ENCODE assay signal across 11 mouse cellular contexts in genomic region chr8:117348718-117349394, GRCm38 (mm10).
DNase-seq lines count a peak whose midpoint lies in the region; ATAC-seq and TF ChIP-seq lines count a peak whose summit lies in the region.
"Had no signal": no experiment of that assay in that cellular context is flagged by ENCODE, and none has a peak within 500 bp of the region (broad histone marks: within the 10 kb centered on the region; RNA-seq: fewer than 3 reads in every experiment).

No protein-coding gene starts in this region.

- intact Hi-C loops in left cerebral cortex, adult 2 months (cut with DNase I) = no loop called here

- no peak for DNase-seq in forebrain, embryonic 10.5 days (ENCODE audit: extremely low spot score, low spot score)
- peak; percentile 57 for DNase-seq in brain, embryonic 14.5 days (ENCODE audit: low read depth)
- DNase-seq in midbrain, embryonic 10.5 days (ENCODE audit: low spot score) = no peak
- DNase-seq in Muller cell, postnatal 12 days (ENCODE audit: inconsistent ontology term) = no peak
- DNase-seq in left cerebral cortex, adult 2 months (ENCODE audit: extremely low spot score in 1 of 2, low spot score in 2 of 2) = no peak
- DNase-seq in layer of hippocampus, adult 8-10 months (ENCODE audit: low spot score in 2 of 2) = no peak
- DNase-seq: left cerebral cortex, postnatal 4 days; lung, postnatal 4 days had no signal

- no peak for TF ChIP-seq CTCF in brain, embryonic 14.5 days (IDR thresholded peaks at IDR 0.05; ENCODE audit: borderline replicate concordance, extremely low read depth, insufficient read depth, insufficient read length)
- no peak for TF ChIP-seq CTCF in left cerebral cortex, adult 2 months (IDR thresholded peaks at IDR 0.05)

- no peaks in the 10 kb centered on the region for H3K9me3 ChIP-seq in forebrain, embryonic 10.5 days
- no peaks in the 10 kb centered on the region for H3K9me3 ChIP-seq in forebrain, embryonic 16.5 days (ENCODE audit: control insufficient read depth, low read length)
- no peaks in the 10 kb centered on the region for H3K9me3 ChIP-seq in intestine, embryonic 15.5 days
- no peaks in the 10 kb centered on the region for H3K9me3 ChIP-seq in midbrain, embryonic 10.5 days (replicated peaks)
- H3K9me3 ChIP-seq: heart, embryonic 12.5 days had no signal

- no peak overlapping the region for H3K4me2 ChIP-seq in forebrain, embryonic 16.5 days (ENCODE audit: low read length)
- peak overlapping the region; percentile 33; the same call in 1 of the 2 replicates for H3K4me2 ChIP-seq in intestine, embryonic 15.5 days (replicated peaks)
- H3K4me2 ChIP-seq: heart, embryonic 12.5 days had no signal

- 80% methylated on average over 11 of the region's 11 CpGs for WGBS in forebrain, embryonic 10.5 days
- 42% methylated on average over 11 of the region's 11 CpGs for WGBS in forebrain, embryonic 16.5 days
- WGBS in intestine, embryonic 15.5 days = 47% methylated on average over 11 of the region's 11 CpGs
- 71% methylated on average over 11 of the region's 11 CpGs for WGBS in midbrain, embryonic 10.5 days

- peaks cover 5% of the 10 kb centered on the region; the same call in 1 of the 2 replicates for H3K36me3 ChIP-seq in forebrain, embryonic 10.5 days (replicated peaks)
- H3K36me3 ChIP-seq in forebrain, embryonic 16.5 days (ENCODE audit: control insufficient read depth, insufficient read depth) = no peaks in the 10 kb centered on the region
- H3K36me3 ChIP-seq in intestine, embryonic 15.5 days = no peaks in the 10 kb centered on the region
- H3K36me3 ChIP-seq in midbrain, embryonic 10.5 days = no peaks in the 10 kb centered on the region
- H3K36me3 ChIP-seq: heart, embryonic 12.5 days had no signal

- H3K27ac ChIP-seq in forebrain, embryonic 10.5 days = peak overlapping the region; percentile 60; the same call in 1 of the 2 replicates
- H3K27ac ChIP-seq in forebrain, embryonic 16.5 days (ENCODE audit: low read length) = no peak overlapping the region
- H3K27ac ChIP-seq in intestine, embryonic 15.5 days = peak overlapping the region; percentile 66; the same call in 1 of the 2 replicates
- H3K27ac ChIP-seq in midbrain, embryonic 10.5 days (replicated peaks) = peak overlapping the region; percentile 56
- no peak overlapping the region for H3K27ac ChIP-seq in left cerebral cortex, adult 2 months

- H3K27me3 ChIP-seq in forebrain, embryonic 10.5 days (ENCODE audit: poor library complexity, severe bottlenecking) = no peaks in the 10 kb centered on the region
- H3K27me3 ChIP-seq in forebrain, embryonic 16.5 days (replicated peaks; ENCODE audit: control insufficient read depth, insufficient read depth, low read length) = no peaks in the 10 kb centered on the region
- no peaks in the 10 kb centered on the region for H3K27me3 ChIP-seq in intestine, embryonic 15.5 days (replicated peaks)
- H3K27me3 ChIP-seq in midbrain, embryonic 10.5 days (ENCODE audit: low read depth, poor library complexity, severe bottlenecking) = no peaks in the 10 kb centered on the region
- H3K27me3 ChIP-seq: heart, embryonic 12.5 days had no signal

- no peak for TF ChIP-seq POLR2A in brain, embryonic 14.5 days (IDR thresholded peaks at IDR 0.05; ENCODE audit: borderline replicate concordance, extremely low read depth, insufficient read depth, insufficient read length, poor library complexity, severe bottlenecking)

- ATAC-seq in forebrain, embryonic 16.5 days = no peak
- ATAC-seq in intestine, embryonic 15.5 days = 0 out of 2 replicates have a peak, but pooled peaks have one; percentile 4

- H3K4me3 ChIP-seq in forebrain, embryonic 10.5 days = no peak overlapping the region
- no peak overlapping the region for H3K4me3 ChIP-seq in forebrain, embryonic 16.5 days (replicated peaks; ENCODE audit: low read length)
- H3K4me3 ChIP-seq in intestine, embryonic 15.5 days (replicated peaks) = no peak overlapping the region
- H3K4me3 ChIP-seq in midbrain, embryonic 10.5 days = no peak overlapping the region
- H3K4me3 ChIP-seq in left cerebral cortex, adult 2 months = no peak overlapping the region
- H3K4me3 ChIP-seq: heart, embryonic 12.5 days had no signal

- H3K4me1 ChIP-seq in forebrain, embryonic 10.5 days = peaks cover 21% of the 10 kb centered on the region
- peaks cover 19% of the 10 kb centered on the region for H3K4me1 ChIP-seq in forebrain, embryonic 16.5 days (replicated peaks; ENCODE audit: control insufficient read depth, insufficient read depth, low read length)
- peaks cover 41% of the 10 kb centered on the region for H3K4me1 ChIP-seq in intestine, embryonic 15.5 days (replicated peaks)
- H3K4me1 ChIP-seq in midbrain, embryonic 10.5 days = peaks cover 20% of the 10 kb centered on the region

- no peak overlapping the region for H3K9ac ChIP-seq in forebrain, embryonic 16.5 days (replicated peaks; ENCODE audit: low read depth, low read length)
- no peak overlapping the region for H3K9ac ChIP-seq in intestine, embryonic 15.5 days
- H3K9ac ChIP-seq: heart, embryonic 12.5 days had no signal

Comparison
In these comparisons a context has a peak if more than half of its experiments do, and no peak if none do; other contexts are left out.
1. H3K27ac ChIP-seq: peak in forebrain, embryonic 10.5 days (single experiment), intestine, embryonic 15.5 days (single experiment) and midbrain, embryonic 10.5 days (single experiment); none in forebrain, embryonic 16.5 days (single experiment) and left cerebral cortex, adult 2 months (single experiment).